Mouse (Mus musculus): Measurements from ENCODE around the gene Tiparp.
A peak's percentile ranks its signal among the peaks of the same experiment; 100 is the strongest.

The Tiparp gene

DNA sequence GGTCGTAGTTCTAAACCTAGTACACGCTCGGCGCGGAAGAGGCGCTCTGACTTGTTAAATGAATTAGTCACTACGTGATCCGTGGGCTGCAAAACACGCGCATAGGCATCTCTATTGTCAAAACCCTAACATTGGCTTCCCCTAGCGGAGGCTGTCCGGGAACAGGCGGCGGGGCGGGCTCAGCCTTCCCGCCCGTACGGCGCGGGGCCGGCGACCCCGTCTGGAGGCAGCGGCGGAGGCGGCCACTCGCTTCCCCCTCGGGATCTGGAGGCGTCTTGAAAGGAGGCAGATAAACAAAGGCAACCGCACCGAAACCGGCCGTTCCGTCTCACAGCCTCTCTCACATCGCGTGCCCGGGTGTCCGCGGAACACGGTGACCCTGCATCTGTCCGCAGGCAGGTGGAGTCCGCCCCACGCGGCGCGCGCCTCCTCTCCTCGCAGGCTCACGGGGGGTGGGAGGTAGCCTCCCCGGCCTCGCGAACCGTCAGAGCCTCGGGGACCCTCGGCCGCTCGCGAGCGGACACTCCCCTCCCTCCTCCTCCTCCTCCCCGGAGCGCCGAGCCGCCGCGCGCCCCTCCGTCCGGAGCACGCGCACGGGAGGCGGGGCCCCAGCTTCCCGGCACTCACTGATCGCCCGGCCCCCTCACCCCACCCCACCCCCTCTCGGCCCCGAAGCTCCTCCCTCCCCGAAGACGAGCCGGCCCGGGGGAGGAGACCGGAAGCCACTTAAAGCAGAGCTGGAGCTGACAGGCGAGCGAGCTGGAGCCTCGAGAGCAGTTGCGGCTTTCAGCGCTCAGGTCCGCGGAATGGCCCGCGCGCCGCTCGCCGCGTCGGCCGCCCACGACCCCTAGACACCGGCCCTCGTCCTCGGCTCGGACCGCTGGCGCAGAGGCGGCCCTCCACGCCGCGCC, at the start of gene Tiparp:
Gene Tiparp, plus strand, starts transcription at position 720 of the 911 bp plus-strand sequence.
- peak; percentile 58 for DNase-seq (ENCODE audit: extremely low spot score, low read depth, low spot score)

DNA sequence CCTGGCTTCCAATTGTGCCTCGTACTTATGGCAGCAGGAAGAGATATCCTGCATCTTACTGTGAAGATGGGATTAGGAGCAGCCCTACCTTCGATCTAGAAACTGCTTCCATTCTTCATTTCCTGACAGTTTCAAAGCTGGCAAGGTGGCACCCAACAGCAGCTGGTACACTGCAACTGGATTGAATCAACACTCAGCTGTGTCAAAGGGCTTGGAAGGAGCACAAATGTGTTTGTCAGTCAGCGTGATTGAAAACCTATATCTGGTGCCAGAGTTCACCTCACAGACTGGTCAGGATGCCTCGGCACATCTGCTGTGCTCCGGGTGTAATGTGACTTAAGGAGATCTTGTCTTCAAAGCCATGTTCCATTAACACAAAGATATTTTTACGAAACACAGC, 47.5 kb upstream of the Tiparp start:
- no peak for DNase-seq (ENCODE audit: extremely low spot score, low read depth, low spot score)

DNA sequence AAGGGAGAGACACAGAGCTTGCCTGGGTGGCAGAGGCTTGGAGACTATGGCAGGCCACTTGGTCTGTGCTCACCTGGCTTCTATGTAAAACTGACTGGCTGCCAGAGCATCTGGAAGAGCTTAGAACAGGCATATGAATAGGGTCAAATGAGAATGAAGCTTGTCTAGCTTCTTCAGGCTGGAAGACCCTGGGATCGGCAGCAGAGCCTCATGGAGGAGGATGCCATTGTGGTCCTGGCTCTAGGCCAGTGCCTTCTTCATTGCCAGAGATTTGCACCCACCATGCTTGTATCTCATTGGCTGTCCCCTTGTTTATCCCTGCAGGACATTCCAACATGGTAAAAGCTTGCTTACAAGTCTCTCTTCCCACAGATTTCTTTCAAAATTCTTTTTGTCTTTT, 45.9 kb upstream of the Tiparp start:
- no peak for DNase-seq (ENCODE audit: extremely low spot score, low read depth, low spot score)

DNA sequence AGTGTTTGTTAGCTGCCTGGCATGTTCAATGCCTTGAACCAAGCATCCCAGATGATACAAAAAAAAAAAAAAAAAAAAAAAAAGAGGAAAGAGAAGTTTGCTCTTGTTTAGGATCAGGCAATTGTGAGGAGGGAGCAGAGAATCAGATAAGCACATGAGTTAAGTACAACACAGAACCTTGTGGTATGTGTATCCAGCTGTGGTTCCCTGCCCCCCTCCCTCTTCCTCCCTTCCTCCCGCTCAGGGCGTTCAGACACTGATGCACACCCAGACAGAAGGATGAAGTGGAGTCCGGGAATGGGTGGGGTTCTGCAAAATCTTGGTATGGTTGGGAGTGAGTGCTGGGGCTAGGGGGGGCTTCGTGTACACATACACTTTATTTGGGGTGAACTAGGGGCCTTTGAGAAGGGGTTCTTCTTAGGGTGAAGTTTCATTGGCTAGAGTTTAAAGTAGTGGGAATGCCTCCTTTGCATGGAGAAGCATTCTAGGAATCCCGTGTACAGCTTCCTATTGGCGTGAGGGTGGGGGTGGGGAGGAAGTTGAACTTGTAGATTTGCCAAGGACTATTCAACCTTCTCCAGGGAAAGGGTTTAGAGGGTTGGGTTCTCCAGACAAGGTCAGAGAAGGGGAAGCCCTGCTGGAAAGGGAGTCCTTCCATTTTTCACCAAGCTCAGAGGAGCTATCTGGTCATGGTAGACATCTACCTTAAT, 45.4 kb upstream of the Tiparp start:
- DNase-seq (ENCODE audit: extremely low spot score, low read depth, low spot score): no peak

DNA sequence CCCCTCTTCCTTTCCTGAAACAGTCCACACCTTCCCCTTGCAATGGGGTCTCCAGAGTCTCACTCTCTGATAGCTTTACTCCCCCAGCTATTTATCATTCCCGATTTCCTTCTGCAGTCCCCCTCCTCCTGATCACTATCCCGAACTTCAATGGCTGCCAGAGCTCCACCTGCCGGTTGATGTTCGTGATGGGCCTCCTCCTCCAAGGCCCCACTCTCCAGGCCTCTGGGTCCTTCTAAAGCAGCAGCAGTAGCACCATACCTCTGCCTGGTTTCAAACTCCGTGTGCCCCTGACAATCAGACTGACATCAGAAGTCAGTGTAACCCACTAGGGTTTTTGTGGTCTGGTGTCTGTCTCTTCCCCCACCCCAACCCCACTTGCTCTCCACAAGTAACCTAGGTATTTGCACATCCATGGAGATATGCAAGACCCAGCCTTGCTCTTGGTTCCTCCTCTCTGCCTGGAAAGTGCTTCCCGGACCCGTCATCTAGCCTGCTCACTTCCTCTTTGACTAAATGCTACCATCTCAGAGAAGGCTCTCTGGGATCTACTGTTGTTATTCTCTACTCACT, 44.0 kb upstream of the Tiparp start:
- DNase-seq (ENCODE audit: extremely low spot score, low read depth, low spot score): no peak

DNA sequence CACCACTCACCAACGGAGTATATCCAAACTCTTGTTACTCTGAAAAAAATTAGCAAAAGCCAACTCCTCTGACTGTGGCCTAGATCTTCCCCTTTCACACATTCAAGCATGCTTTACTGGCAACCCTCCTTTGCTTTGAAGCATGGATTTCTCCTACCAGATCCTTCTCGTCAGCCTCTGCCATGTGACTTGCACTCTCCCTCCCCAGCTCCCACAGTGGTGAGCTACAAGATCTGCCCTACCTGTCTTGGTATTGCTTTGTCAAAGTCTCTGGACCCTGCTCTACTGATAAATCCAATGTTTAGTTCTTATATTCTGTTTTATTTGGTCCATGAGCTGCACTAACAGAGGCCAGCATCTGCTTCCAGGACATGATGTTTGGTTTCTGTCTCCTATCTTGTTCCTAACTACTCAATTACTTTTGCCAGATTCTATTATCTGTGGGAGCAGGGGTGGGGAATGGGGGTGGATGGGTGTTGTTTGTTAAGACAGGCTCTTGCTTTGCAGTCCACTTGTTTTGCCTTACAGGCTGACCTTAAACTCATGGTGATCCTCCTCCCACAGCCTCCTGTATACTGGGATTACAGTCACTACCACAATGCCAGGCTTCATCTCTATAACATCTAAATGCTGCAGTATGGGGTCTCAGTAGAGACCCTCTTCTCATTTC, 40.7 kb upstream of the Tiparp start:
- no peak for DNase-seq (ENCODE audit: extremely low spot score, low read depth, low spot score)

DNA sequence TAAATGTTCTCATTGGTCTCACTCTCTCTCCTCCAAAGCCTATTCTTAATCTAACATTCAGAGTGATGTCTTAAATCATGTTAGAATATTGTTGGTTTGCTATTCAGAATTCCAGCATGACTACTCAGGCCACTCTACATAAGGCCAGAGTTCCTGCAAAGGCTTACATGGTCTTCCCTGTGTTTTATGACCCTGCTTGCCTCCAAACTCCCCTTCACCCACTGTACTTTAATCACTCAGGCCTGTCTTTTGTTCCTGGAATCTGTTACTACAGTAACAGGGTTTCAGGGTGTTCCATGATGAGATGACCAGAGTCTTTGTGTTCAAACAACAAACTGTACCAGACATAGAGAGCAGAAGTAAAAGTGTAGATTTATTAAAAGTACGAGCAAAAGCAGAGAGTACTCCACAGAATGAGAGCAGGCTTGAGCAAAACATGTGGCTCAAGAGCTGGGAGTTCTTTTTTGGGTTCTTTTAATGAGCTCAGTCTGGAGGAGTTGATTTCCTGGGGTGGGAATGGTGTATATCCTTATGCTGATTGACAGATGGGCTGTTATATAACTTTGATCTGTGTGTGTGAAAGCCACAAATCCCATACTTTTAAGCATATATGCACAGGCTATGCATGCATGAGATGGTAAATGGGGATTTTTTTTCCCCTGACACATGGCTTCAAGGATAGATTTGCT, 39.5 kb upstream of the Tiparp start:
- DNase-seq (ENCODE audit: extremely low spot score, low read depth, low spot score): no peak

DNA sequence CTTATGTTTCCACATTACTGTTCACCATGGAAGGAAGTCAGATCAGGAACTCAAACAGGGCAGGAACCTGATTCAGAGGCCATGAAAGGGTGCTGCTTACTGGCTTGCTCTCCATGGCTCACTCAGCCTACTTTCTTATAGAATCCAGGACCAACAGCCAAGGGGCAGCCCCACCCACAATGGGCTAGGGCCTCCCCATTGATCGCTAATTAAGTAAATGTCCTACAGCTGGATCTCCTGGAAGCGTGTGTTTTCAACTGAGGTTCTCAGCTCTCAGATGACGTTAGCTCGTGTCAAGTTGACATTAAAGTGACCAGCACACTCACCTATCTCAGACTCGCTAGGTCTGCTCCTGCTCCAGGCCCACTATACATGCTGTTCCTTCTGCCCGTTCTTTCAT, 38.6 kb upstream of the Tiparp start:
- DNase-seq (ENCODE audit: extremely low spot score, low read depth, low spot score): no peak

DNA sequence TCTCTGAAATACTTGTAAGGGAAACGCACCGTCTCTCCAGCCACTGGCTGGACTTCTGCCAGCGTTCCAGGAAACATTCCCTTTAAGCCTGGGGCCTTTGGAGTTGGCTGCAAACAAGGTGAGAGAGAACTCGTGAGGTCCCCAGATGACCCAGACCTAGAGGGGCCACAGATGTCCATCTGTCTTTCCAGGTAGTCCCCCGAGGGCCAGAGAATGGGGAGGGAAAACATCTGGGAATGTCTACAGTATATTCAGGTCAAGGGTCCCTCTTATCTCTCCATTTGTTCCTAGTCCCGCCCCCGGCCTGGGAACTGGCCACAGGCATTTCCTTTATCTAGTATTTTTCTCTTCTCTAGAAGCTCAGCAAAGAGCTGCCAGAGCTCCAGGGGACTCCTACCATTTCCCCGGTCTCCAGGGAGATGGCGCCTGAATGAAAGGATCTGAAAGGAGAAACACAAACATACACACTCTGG, 33.9 kb upstream of the Tiparp start:
- no peak for DNase-seq (ENCODE audit: extremely low spot score, low read depth, low spot score)

DNA sequence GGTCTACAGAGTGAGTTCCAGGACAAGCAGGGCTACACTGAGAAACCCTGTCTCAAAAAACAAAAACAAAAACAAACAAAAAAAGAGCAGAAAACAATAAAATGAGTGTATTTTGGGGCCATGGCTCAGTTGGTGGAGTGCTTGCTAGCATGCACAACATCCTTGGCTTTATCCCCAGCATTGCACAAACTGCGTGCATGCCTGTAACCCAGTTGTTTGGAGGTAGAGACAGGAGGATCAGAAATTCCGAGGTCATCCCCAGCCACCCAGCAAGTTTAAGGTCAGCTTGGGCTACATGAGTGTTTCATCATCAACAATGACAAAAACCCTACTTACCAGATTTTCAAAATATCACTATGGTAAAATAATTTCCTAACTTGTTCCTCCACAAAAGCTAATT, 20.4 kb upstream of the Tiparp start:
- DNase-seq (ENCODE audit: extremely low spot score, low read depth, low spot score): no peak

DNA sequence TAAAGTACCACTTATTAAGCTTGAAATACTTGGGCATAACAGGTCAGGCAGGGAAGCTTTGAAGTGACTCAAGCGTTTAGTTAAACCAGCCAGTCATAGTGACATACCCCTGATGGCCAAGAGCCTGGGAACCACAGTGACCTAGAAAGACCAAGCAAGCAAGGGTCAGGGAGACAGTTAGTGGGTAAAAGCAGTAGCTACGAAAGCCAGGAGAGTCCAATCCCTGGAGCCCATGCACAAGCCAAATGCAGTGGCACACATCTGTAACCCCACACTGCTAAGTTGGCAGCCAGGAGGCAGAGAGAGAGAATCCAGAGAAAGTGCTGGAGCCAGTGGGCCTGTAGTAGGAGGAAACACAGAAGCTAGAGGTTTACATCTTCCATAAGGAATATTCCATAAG, 17.6 kb upstream of the Tiparp start:
- no peak for DNase-seq (ENCODE audit: extremely low spot score, low read depth, low spot score)

DNA sequence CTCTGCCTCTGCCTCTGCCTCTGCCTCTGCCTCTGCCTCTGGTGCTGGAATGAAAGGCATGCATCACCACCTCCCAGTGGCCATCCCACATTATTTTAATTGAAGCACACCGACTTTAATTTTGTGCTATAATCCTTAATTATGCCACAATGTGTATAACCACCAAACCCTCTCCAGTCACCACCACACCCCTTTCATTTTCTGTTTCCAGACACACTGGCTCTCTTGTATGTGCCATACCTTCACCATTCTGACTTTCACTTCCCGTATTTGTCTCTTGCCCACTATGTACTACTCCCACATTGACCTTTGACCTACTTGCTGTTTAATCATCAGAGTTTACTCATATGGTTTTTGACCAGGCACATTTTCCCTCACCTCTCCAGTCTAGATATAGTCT, 12.5 kb upstream of the Tiparp start:
- no peak for DNase-seq (ENCODE audit: extremely low spot score, low read depth, low spot score)

DNA sequence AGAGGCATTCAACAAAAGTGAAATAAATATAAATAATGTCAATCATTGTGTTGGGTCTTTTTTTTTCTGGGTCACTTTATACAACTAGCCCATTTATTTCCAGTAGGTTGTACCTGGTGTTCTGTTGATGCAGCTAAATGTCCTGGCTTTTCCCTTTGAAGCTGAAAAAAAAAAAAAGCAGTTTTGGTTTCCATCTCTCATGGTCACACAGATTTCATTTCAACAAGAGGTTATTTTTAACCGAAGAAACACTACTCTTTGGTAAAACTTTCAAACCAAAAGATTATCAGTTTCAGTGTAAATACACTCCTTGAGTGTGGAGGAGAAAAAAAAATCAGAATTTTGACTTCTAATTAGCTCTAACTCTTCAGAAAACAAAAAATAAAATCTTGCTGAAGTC, 11.7 kb upstream of the Tiparp start:
- no peak for DNase-seq (ENCODE audit: extremely low spot score, low read depth, low spot score)

DNA sequence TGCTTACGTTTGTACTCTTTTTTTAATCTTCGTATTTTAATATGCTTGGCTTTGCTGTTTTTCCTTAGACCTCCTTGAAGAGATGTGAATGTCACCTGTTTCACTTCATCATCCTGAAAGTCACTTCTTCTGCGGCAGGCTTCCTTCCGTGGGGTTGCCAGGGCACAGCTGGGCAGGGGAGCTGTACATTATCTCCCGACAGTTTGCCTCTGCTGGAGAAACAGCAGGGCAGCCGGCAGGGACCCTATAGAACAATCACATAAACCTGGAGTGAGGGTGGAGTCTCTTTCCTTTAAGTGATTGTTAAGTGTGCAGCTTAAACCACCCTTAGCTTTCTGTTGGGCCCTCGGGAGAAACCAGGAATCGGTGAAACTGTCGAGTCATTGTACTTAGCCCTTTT, 11.1 kb upstream of the Tiparp start:
- no peak for DNase-seq (ENCODE audit: extremely low spot score, low read depth, low spot score)

DNA sequence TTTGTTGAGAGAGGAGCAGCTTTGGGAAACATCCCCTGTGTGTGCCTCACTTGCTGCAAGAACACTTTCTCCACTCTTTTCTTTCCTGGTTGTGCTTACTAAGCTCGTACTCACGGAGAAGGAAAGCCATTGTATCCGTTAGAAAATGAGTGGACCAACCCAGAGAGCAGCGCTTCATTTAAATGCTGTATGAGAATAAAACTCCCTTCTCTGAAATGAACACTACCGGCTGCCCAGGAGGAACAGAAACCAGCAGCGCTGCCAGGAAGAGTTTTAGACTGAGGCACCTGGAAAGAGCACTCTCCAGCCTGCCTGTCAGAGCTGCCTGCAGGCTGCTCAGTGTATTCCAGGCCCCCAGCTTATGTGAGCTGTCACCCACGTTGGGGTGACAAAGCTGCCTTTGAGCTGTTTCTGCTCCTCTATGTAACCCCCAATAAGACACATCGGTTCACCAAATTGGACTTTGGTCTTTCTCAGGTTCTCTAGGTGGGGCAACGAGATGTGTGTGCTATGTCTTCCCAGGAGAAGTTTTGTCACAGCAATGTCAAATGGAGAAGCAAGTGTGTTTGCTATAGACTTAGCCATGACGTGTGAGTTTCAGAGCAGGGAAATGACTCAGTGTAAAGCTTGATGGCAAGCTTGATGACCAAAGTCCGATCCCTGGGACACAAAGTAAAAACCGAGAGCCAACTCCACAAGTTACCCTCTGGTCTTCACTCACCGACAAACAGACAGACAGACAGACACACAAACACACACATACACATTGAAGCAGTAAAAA, 10.3 kb upstream of the Tiparp start:
- DNase-seq (ENCODE audit: extremely low spot score, low read depth, low spot score): no peak

DNA sequence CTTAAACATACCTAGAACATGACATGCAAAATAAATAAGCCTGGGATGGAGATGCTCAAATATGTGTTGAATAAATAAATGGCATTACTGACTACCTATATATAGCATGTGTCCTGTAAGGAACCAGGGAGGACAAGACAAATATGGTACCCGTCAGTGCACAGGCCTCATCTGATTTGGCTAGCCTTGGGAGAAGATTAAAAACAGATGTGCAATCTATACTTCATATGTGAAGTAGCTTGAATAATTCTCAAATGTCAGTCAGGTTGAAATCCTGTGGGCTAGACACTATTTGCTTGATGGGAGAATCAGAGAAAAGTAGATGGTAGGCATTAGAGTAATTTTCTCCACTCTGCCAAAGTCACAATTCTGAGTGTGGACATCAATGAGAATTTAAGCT, 6.8 kb upstream of the Tiparp start:
- DNase-seq (ENCODE audit: extremely low spot score, low read depth, low spot score): no peak

DNA sequence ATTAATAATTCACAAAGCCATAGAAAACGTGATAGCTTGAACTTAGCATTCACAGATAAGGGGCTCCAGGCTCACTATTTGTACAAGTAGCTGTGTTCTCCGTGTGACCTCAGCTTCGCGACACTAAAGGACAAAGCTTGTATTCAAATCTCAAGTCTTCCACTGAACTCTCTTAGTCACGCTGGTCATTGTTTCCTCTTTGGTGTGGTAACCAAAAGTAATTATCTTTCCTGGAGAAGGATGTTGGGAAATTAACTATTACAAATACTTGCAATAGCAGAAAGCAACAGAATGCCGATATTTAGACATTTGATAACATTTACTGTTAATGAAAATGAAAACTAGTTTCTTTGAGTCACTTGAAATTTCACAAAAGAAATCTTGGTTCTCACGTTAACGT, 4.8 kb upstream of the Tiparp start:
- no peak for DNase-seq (ENCODE audit: extremely low spot score, low read depth, low spot score)

DNA sequence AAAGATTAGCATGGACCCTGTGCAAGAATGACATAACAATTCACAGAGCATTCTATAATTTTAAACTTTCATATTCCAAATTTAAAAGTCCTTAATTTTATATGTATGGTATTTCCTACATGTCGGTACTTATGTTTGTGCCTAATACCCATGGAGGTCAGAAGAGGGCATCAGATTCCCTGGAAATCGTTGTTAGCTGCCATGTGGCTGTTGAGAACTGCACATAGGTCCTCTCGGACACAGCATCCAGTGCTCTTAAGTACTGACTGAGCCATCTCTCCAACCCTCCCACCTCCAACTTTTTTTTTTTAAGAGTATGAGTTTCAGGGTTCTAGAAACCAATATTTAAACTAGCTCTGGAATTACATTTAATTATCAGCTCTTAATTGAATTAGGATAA, 2.5 kb upstream of the Tiparp start:
- DNase-seq (ENCODE audit: extremely low spot score, low read depth, low spot score): no peak

DNA sequence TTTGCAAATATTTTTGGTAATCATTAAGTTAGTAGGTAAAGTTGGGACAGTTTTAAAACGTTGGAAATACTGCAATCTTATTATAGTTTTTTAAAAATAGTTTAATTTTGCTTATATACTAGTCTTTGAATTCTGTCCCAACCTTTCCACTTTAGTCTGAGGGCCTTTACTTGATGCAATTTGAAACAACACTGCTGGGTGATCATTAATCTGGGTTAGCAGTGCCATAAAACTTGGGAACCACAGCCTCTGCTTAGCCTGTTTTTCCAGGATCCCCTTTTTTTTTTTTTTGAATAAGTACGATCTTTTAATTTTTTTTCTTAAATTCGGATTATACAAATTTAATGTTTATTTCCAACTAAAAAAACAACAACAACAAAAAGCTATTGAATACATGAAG, 1.0 kb upstream of the Tiparp start:
- DNase-seq (ENCODE audit: extremely low spot score, low read depth, low spot score): no peak

Data from hindlimb bud, embryonic 11.5 days (tissue).